Mouse (Mus musculus): Measurements from ENCODE around the gene Timm10. TPM values are rescaled to one million over a fixed set of nuclear protein-coding genes. Genes with fewer than 3 reads are reported as not detected.
A peak's percentile ranks its signal among the peaks of the same experiment; 100 is the strongest.

Timm10 gene
- polyA plus RNA-seq, 1 experiment from 2014 or later: 28.5 TPM

GRCm38 (mm10) chr2:84859991-84860780 lies 33.4 kb downstream of the Timm10 start:
- no peak for ATAC-seq
- Histone ChIP-seq H3K4me3 (ENCODE audit: low read depth, low read length) (no peak overlapping the region), H3K9ac (replicated peaks; ENCODE audit: low read depth) (no peak overlapping the region), H3K4me1 (ENCODE audit: insufficient read depth, low read depth, low read length) (no peaks in the 10 kb centered on the region), H3K36me3 (ENCODE audit: insufficient read depth, low read length) (no peaks in the 10 kb centered on the region), H3K27me3 (replicated peaks; ENCODE audit: insufficient read depth, low read length) (no peaks in the 10 kb centered on the region), H3K27ac (ENCODE audit: low read length) (no peak overlapping the region), H3K4me2 (replicated peaks; ENCODE audit: low read depth, low read length) (no peak overlapping the region), H3K9me3 (ENCODE audit: low read length) (no peaks in the 10 kb centered on the region)
- no peak for DNase-seq (ENCODE audit: low spot score)
- 77% methylated on average over 7 of the region's 7 CpGs for WGBS
- no peak for TF ChIP-seq EP300 (IDR thresholded peaks at IDR 0.05)
- TF ChIP-seq CTCF (IDR thresholded peaks at IDR 0.05): no peak

GRCm38 (mm10) chr2:84861430-84861829 lies 34.6 kb downstream of the Timm10 start:
- DNase-seq (ENCODE audit: low spot score) (no peak), ATAC-seq (no peak)
- WGBS: 75% methylated on average over 3 of the region's 3 CpGs
- Histone ChIP-seq H3K27me3 (replicated peaks; ENCODE audit: insufficient read depth, low read length) (peaks cover 3% of the 10 kb centered on the region; the same call in 1 of the 2 replicates), H3K9me3 (ENCODE audit: low read length) (no peaks in the 10 kb centered on the region), H3K4me2 (replicated peaks; ENCODE audit: low read depth, low read length) (no peak overlapping the region), H3K27ac (ENCODE audit: low read length) (no peak overlapping the region), H3K36me3 (ENCODE audit: insufficient read depth, low read length) (no peaks in the 10 kb centered on the region), H3K4me3 (ENCODE audit: low read depth, low read length) (no peak overlapping the region), H3K9ac (replicated peaks; ENCODE audit: low read depth) (no peak overlapping the region), H3K4me1 (ENCODE audit: insufficient read depth, low read depth, low read length) (no peaks in the 10 kb centered on the region)
- TF ChIP-seq CTCF (IDR thresholded peaks at IDR 0.05): no peak
- TF ChIP-seq EP300 (IDR thresholded peaks at IDR 0.05): no peak

DNA sequence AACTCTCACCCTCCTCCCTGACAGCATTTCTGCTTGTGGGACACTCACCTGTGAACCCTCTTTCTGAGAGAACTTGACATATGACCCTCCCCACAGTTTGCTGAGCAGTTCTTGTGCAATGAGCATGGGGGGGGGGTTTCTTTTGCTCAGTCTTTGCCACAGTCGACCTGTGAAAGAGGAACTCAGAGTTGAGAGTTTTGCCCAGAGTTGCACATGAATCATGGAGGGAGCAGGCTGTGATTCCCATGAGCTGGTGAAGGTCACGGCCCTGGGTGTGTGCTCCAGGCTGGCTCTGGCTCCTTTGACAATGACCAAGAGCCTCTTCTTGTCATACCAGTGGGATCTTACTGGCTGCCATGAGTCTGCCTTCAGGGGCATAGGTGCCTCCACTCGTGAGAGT lies 35.4 kb downstream of the Timm10 start:
- Histone ChIP-seq H3K4me1 (ENCODE audit: insufficient read depth, low read depth, low read length) (no peaks in the 10 kb centered on the region), H3K4me2 (replicated peaks; ENCODE audit: low read depth, low read length) (no peak overlapping the region), H3K36me3 (ENCODE audit: insufficient read depth, low read length) (no peaks in the 10 kb centered on the region), H3K27ac (ENCODE audit: low read length) (no peak overlapping the region), H3K9ac (replicated peaks; ENCODE audit: low read depth) (no peak overlapping the region), H3K4me3 (ENCODE audit: low read depth, low read length) (no peak overlapping the region), H3K27me3 (replicated peaks; ENCODE audit: insufficient read depth, low read length) (peaks cover 7% of the 10 kb centered on the region; the same call in 1 of the 2 replicates), H3K9me3 (ENCODE audit: low read length) (no peaks in the 10 kb centered on the region)
- ATAC-seq: no peak
- TF ChIP-seq CTCF (IDR thresholded peaks at IDR 0.05) (no peak), EP300 (IDR thresholded peaks at IDR 0.05) (no peak)
- no peak for DNase-seq (ENCODE audit: low spot score)
- 70% methylated on average over 3 of the region's 3 CpGs for WGBS

DNA sequence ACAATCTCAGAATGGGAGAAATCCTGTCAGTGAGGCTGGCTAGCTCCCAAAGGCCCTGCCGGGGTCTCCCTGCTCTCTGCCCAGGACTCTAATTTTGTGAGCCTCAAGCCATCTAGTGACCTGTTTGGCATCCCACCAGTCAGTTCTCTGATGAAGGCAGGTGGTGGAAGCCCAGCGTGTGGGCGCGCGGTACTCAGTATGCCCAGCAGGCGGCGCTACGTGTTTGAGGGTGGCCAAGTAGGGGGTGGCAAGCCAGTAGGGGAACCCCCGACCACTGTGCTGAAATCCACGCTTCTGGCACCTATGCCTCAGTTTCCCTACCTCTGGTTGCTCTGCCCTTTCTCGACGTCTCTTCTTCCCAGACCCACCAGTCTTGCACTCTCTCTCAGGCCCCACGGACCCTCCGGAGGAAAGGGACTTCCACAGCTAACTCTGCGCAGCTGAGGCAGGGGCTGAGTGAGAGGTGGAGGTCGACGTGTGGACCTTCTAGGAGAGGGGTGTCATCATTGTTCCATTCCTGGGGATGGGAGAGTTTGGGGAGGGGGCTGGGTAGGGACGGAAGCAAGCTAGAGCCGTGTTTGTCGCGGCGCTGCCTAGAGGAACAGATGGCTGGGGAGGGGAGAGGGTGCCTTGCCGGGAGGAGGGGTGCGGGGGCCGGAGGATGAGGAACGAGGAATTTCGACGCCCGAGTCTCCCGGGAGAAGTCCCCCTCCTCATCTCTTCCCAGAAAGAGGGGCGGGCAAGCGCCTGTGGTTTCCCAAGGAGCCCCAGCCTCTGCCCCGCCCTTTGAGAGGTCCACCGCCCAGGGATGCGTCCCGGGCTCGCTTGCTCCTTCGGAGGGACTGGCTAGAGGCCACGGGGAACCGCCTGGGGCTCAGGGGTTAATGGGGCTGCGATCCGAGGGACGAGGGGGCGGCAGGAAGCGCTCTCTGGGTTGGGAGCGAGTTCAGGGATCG lies 39.1 kb downstream of the Timm10 start:
- peak overlapping the region; percentile 16 for H3K4me3 ChIP-seq (ENCODE audit: low read depth, low read length)
- DNase-seq (ENCODE audit: low spot score): peak; percentile 52
- no peak overlapping the region for H3K27ac ChIP-seq (ENCODE audit: low read length)
- H3K27me3 ChIP-seq (replicated peaks; ENCODE audit: insufficient read depth, low read length): peaks cover 7% of the 10 kb centered on the region; the same call in 1 of the 2 replicates
- peak overlapping the region; percentile 46 for H3K4me2 ChIP-seq (replicated peaks; ENCODE audit: low read depth, low read length)
- no peak overlapping the region for H3K9ac ChIP-seq (replicated peaks; ENCODE audit: low read depth)
- no peaks in the 10 kb centered on the region for H3K36me3 ChIP-seq (ENCODE audit: insufficient read depth, low read length)
- no peaks in the 10 kb centered on the region for H3K4me1 ChIP-seq (ENCODE audit: insufficient read depth, low read depth, low read length)
- H3K9me3 ChIP-seq (ENCODE audit: low read length): no peaks in the 10 kb centered on the region
- peak; percentile 47 for ATAC-seq
- TF ChIP-seq EP300 (IDR thresholded peaks at IDR 0.05): no peak
- peak; percentile 87 for TF ChIP-seq CTCF (IDR thresholded peaks at IDR 0.05)
- WGBS: under 1% methylated on average over 39 of the region's 47 CpGs

DNA sequence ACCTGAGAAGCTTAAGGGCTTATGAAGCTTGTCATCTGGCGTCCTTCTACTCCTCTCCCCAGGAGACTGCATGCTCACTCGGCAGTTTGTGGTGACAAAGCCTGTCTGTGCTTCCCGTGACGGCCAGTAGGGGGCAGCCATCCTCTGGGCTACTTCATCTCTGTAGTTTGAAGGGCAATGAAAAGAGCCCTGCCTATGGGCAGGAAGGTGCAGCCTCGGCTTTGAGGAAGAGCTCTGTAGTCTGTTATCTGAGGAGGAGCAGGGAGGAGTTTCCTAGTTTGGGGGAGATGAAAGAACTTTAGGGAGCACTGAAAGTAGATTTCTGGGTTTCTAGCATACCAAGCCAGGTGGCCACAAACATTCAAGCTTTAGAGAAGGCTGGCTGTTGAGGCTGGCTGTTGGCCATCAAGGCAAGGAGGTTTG lies 41.7 kb downstream of the Timm10 start:
- H3K27me3 ChIP-seq (replicated peaks; ENCODE audit: insufficient read depth, low read length): peaks cover 21% of the 10 kb centered on the region
- TF ChIP-seq EP300 (IDR thresholded peaks at IDR 0.05): no peak
- TF ChIP-seq CTCF (IDR thresholded peaks at IDR 0.05): peak; percentile 88
- no peak overlapping the region for H3K4me3 ChIP-seq (ENCODE audit: low read depth, low read length)
- WGBS: 5% methylated on average over 5 of the region's 5 CpGs
- no peaks in the 10 kb centered on the region for H3K9me3 ChIP-seq (ENCODE audit: low read length)
- H3K36me3 ChIP-seq (ENCODE audit: insufficient read depth, low read length): no peaks in the 10 kb centered on the region
- ATAC-seq: 0 out of 2 replicates have a peak, but pooled peaks have one; percentile 11
- H3K4me2 ChIP-seq (replicated peaks; ENCODE audit: low read depth, low read length): no peak overlapping the region
- DNase-seq (ENCODE audit: low spot score): peak; percentile 61
- H3K4me1 ChIP-seq (ENCODE audit: insufficient read depth, low read depth, low read length): peaks cover 5% of the 10 kb centered on the region
- H3K9ac ChIP-seq (replicated peaks; ENCODE audit: low read depth): no peak overlapping the region
- H3K27ac ChIP-seq (ENCODE audit: low read length): no peak overlapping the region

DNA sequence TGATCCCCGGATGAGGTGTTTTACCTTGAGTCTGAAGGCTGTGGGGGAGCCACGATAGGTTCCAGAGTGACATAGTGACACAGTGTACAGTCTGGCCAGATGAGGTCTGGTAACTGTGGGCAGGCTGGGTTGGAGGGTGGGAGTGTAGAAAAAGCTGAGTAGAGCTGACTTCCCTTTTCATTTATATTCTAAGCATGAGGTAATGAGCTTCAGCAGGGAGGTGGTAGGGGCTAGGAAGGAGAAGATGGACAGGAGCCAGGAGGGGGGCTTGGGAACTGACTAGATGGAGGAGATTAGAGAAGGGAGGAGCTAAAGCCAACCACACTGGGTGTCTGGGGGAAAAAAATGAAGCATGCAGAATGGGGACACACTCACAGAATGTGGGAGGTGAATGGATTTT lies 42.2 kb downstream of the Timm10 start:
- H3K9ac ChIP-seq (replicated peaks; ENCODE audit: low read depth): no peak overlapping the region
- H3K4me2 ChIP-seq (replicated peaks; ENCODE audit: low read depth, low read length): no peak overlapping the region
- no peaks in the 10 kb centered on the region for H3K36me3 ChIP-seq (ENCODE audit: insufficient read depth, low read length)
- 52% methylated on average over 2 of the region's 2 CpGs for WGBS
- DNase-seq (ENCODE audit: low spot score) (no peak), ATAC-seq (no peak)
- H3K4me3 ChIP-seq (ENCODE audit: low read depth, low read length): no peak overlapping the region
- peaks cover 21% of the 10 kb centered on the region for H3K27me3 ChIP-seq (replicated peaks; ENCODE audit: insufficient read depth, low read length)
- peaks cover 5% of the 10 kb centered on the region for H3K4me1 ChIP-seq (ENCODE audit: insufficient read depth, low read depth, low read length)
- no peak overlapping the region for H3K27ac ChIP-seq (ENCODE audit: low read length)
- no peaks in the 10 kb centered on the region for H3K9me3 ChIP-seq (ENCODE audit: low read length)
- TF ChIP-seq EP300 (IDR thresholded peaks at IDR 0.05) (no peak), CTCF (IDR thresholded peaks at IDR 0.05) (no peak)

Measured in lung, postnatal 0 days (tissue).